Mouse (Mus musculus): ENCODE measurements around the gene Rhox9. TPM values are rescaled to one million over a fixed set of nuclear protein-coding genes. Genes with fewer than 3 reads are reported as not detected.

The Rhox9 gene
- not detected for polyA plus RNA-seq (2017; shearing (Covaris generic))

DNA sequence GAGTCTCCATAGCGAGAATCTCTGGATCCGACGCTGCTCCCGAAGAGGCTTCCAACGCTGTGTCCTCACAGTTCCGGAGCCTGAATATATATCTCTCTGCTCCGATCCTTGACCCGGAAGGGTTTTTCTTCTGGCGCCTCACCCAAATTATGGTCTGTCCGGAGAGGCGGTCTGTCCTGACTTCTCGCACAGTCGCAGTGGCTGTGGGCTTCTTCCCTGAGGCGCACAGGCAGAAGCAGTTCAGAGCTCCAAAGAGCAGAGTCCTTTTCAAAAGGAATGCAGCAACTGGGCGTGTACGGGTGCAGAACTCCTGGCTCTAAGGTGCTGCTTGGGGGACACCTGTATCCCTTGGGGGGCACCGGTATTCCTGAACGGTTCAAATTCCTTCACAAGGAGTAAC is at the start of gene Rhox9:
Gene Rhox9 (minus strand): TSS at position 101 of the 400 bp plus-strand sequence.

DNA sequence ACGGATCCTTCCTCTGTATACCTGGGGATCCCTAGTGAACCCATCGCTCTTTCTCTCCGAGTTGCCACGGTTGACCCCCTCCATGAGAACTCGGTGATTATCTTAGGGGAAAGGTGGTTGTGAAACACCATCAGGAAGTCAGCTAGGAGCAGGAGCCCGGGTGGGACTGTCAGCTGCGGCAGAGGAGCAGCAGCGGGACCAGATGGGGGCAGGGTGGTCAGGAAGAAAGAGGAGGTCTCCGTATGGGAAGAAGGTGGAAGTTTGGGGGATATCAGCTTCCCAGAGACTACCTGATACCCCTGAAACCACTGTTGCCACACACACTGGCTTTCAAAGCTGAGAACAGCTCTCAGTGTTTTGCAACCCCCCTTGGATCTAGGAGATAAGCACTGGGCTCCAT is 4.4 kb downstream of the Rhox9 start, which contains the start of gene Rhox7b:
Gene Rhox7b (minus strand): TSS at position 101 of the 400 bp plus-strand sequence.

DNA sequence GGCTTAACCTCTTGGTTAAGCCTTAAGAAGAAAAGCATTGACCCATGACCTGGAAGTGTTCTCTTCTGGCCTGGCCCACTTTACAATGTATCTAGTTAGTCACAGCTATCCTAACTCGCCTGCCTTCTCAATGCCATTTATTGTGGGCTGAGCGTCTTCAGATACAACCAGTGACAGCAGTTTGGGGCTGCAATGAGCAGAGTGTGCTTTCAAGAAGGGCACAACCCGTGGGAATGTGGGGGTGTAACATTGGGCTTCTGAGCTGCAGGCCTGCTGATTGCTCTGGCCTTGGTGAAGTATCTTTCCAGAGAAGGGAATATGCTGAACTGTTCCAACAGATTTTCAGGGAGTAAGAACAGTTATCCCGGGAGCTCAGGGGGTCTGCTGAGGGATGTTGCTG is 22.7 kb downstream of the Rhox9 start, which contains the start of gene Rhox8:
Gene Rhox8 (minus strand): TSS at position 101 of the 400 bp plus-strand sequence.

Other genes starting within 250 kb of the Rhox9 start
- gene Rhox3h, start 233.0 kb downstream of the Rhox9 start, polyA plus RNA-seq (2017; shearing (Covaris generic)): not detected
- gene Rhox2h, start 228.5 kb downstream of the Rhox9 start, polyA plus RNA-seq (2017; shearing (Covaris generic)): not detected
- not detected for gene Rhox5, start 96.9 kb downstream of the Rhox9 start, polyA plus RNA-seq (2017; shearing (Covaris generic))
- not detected for gene Rhox6, start 74.9 kb downstream of the Rhox9 start, polyA plus RNA-seq (2017; shearing (Covaris generic))
- not detected for gene Rhox7a, start 70.1 kb downstream of the Rhox9 start, polyA plus RNA-seq (2017; shearing (Covaris generic))
- gene Rhox8, start 22.8 kb downstream of the Rhox9 start, polyA plus RNA-seq (2017; shearing (Covaris generic)): not detected
- gene Rhox7b, start 4.5 kb downstream of the Rhox9 start, polyA plus RNA-seq (2017; shearing (Covaris generic)): not detected
- not detected for gene Btg1-ps1, start 117.0 kb upstream of the Rhox9 start, polyA plus RNA-seq (2017; shearing (Covaris generic))
- not detected for gene Btg1-ps2, start 141.3 kb upstream of the Rhox9 start, polyA plus RNA-seq (2017; shearing (Covaris generic))
- gene Rhox10, start 164.7 kb upstream of the Rhox9 start, polyA plus RNA-seq (2017; shearing (Covaris generic)): not detected
- not detected for gene Rhox11, start 183.4 kb upstream of the Rhox9 start, polyA plus RNA-seq (2017; shearing (Covaris generic))
- gene Rhox12, start 209.1 kb upstream of the Rhox9 start, polyA plus RNA-seq (2017; shearing (Covaris generic)): not detected
- gene Rhox13, start 219.4 kb upstream of the Rhox9 start, polyA plus RNA-seq (2017; shearing (Covaris generic)): not detected